Mouse (Mus musculus) right cerebral cortex, postnatal 10 days (tissue): ENCODE results near the gene Armh4.

Experiments used
- DNase-seq, 2 experiments: peaks; one replicate each; pipeline ENCODE4 v3.0.0; 2021; ENCODE audit warnings: low spot score in 2 of 2

Gene Armh4

DNA sequence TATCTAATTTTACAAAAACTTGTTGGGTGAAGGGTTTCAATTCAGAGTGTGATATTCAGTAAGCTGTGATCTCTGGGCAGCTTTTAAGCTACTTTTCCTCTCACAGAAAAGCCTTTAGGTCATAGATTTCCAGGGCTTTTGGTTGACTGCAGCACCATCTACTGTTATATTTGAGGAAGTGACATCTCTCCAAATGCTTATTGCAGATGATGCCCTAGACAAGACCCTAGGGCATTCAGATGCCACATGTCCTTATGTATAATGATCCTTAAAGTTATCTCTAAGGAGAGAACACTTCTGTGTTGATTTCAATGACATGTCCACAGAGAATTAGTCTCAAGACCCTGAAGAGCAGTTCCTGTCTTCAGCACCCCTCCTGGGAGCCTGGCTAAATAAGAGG, 49.2 kb downstream of the Armh4 start:
- DNase-seq = no peak

GRCm38 (mm10) chr14:49723361-49724054, 59.7 kb downstream of the Armh4 start:
- peak; percentile 38 to 45 for DNase-seq

GRCm38 (mm10) chr14:49722782-49723181, 60.4 kb downstream of the Armh4 start:
- no peak for DNase-seq

- no peak for DNase-seq
Measured at GRCm38 (mm10) chr14:49721281-49721680, 61.9 kb downstream of the Armh4 start.

GRCm38 (mm10) chr14:49719678-49720077, 63.5 kb downstream of the Armh4 start:
- no peak for DNase-seq

- no peak for DNase-seq
Measured at GRCm38 (mm10) chr14:49711016-49711415, 72.2 kb downstream of the Armh4 start.

GRCm38 (mm10) chr14:49703432-49704200, 79.6 kb downstream of the Armh4 start:
- no peak for DNase-seq

GRCm38 (mm10) chr14:49679511-49680284, 103.5 kb downstream of the Armh4 start:
- DNase-seq = no peak

GRCm38 (mm10) chr14:49676580-49676979, 106.6 kb downstream of the Armh4 start:
- no peak for DNase-seq

GRCm38 (mm10) chr14:49660444-49660843, 122.7 kb downstream of the Armh4 start:
- no peak for DNase-seq

DNA sequence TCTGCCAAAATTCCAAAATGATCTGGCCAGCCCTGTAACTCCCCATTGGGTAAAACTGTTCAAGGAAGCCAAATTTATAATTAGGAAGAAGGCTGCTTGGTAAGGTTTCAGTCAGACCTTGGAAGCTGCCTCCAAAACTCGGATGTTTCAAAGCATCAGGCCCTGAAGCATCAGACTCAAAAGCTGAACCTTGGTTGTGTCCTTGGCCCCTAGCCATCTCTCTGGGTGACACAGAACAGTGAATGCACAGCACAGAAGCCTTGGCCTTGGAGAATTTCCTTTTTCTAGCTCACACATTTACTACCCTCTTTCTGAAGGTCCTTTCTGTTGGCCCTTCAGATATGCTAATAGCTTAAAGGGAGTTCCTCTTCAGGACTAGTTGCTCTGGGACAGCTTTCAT, 134.0 kb downstream of the Armh4 start:
- no peak for DNase-seq

- no peak for DNase-seq
Measured at GRCm38 (mm10) chr14:49637422-49637821, 145.8 kb downstream of the Armh4 start.

DNA sequence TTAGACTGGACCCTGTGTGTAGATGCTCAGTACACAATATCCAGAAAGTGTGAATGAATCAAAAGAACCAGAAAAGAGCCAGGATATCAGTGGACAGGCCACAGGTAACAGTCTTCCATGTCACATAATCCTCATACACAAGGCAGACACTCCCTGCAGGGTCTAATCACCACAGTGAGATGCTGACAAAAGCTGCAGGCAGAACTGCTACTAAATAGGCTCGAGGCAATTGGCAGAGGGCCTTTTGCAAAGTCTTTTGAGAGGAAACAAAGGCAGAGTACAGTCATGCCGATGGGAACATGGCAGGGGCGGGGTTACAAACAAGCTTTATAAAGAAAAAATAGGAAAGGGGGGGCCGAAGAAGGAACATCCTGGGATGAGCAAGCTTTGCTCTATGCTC, 157.1 kb downstream of the Armh4 start:
- no peak for DNase-seq
